ENCODE assay signal across 13 mouse cellular contexts in genomic region chr8:103408411-103408810, GRCm38 (mm10).
DNase-seq lines count a peak whose midpoint lies in the region; ATAC-seq lines count a peak whose summit lies in the region.
"Had no signal": no experiment of that assay in that cellular context is flagged by ENCODE, and none has a peak within 500 bp of the region (broad histone marks: within the 10 kb centered on the region; RNA-seq: fewer than 3 reads in every experiment).

No protein-coding gene starts in this region.

- peak overlapping the region; percentile 58; the same call in 1 of the 2 replicates for H3K27ac ChIP-seq in forebrain, embryonic 10.5 days
- H3K27ac ChIP-seq in forebrain, embryonic 13.5 days, result no peak overlapping the region
- H3K27ac ChIP-seq in kidney, embryonic 15.5 days, result peak overlapping the region; percentile 66
- H3K27ac ChIP-seq in intestine, embryonic 15.5 days, result peak overlapping the region; percentile 2
- H3K27ac ChIP-seq: midbrain, embryonic 10.5 days had no signal

- H3K4me2 ChIP-seq in forebrain, embryonic 13.5 days, result no peak overlapping the region
- H3K4me2 ChIP-seq in kidney, embryonic 15.5 days, result no peak overlapping the region
- no peak overlapping the region for H3K4me2 ChIP-seq in intestine, embryonic 15.5 days (replicated peaks)

- no peak overlapping the region for H3K4me3 ChIP-seq in forebrain, embryonic 10.5 days
- no peak overlapping the region for H3K4me3 ChIP-seq in forebrain, embryonic 13.5 days
- no peak overlapping the region for H3K4me3 ChIP-seq in kidney, embryonic 15.5 days (replicated peaks)
- H3K4me3 ChIP-seq in intestine, embryonic 15.5 days (replicated peaks), result no peak overlapping the region
- H3K4me3 ChIP-seq: midbrain, embryonic 10.5 days had no signal

- no peak for DNase-seq in forebrain, embryonic 10.5 days (ENCODE audit: extremely low spot score, low spot score)
- DNase-seq in kidney, adult 9 months, result no peak
- peak; percentile 67 for DNase-seq in embryo, embryonic 10 days (ENCODE audit: low spot score)
- no peak for DNase-seq in right cerebral cortex, postnatal 10 days (ENCODE audit: low spot score in 2 of 2)
- DNase-seq: adrenal gland, adult 8-10 months; cerebellum, postnatal 10 days; left cerebral cortex, postnatal 4 days; liver, postnatal 0 days had no signal

- H3K9me3 ChIP-seq in forebrain, embryonic 10.5 days, result no peaks in the 10 kb centered on the region
- H3K9me3 ChIP-seq in forebrain, embryonic 13.5 days (replicated peaks), result no peaks in the 10 kb centered on the region
- H3K9me3 ChIP-seq in kidney, embryonic 15.5 days (replicated peaks), result no peaks in the 10 kb centered on the region
- H3K9me3 ChIP-seq in intestine, embryonic 15.5 days, result no peaks in the 10 kb centered on the region
- H3K9me3 ChIP-seq: midbrain, embryonic 10.5 days had no signal

- H3K27me3 ChIP-seq in forebrain, embryonic 10.5 days (ENCODE audit: poor library complexity, severe bottlenecking), result no peaks in the 10 kb centered on the region
- H3K27me3 ChIP-seq in forebrain, embryonic 13.5 days, result no peaks in the 10 kb centered on the region
- H3K27me3 ChIP-seq in kidney, embryonic 15.5 days, result no peaks in the 10 kb centered on the region
- H3K27me3 ChIP-seq in intestine, embryonic 15.5 days (replicated peaks), result no peaks in the 10 kb centered on the region

- H3K9ac ChIP-seq in forebrain, embryonic 13.5 days, result no peak overlapping the region
- H3K9ac ChIP-seq in kidney, embryonic 15.5 days, result no peak overlapping the region
- H3K9ac ChIP-seq in intestine, embryonic 15.5 days, result no peak overlapping the region
- H3K9ac ChIP-seq: liver, postnatal 0 days had no signal

- 72% methylated on average over 3 of the region's 3 CpGs for WGBS in forebrain, embryonic 10.5 days
- 88% methylated on average over 3 of the region's 3 CpGs for WGBS in forebrain, embryonic 13.5 days
- WGBS in kidney, embryonic 15.5 days, result 62% methylated on average over 3 of the region's 3 CpGs
- 46% methylated on average over 3 of the region's 3 CpGs for WGBS in intestine, embryonic 15.5 days

- no peak for ATAC-seq in forebrain, embryonic 13.5 days
- ATAC-seq in kidney, embryonic 15.5 days (replicated peaks; ENCODE audit: low FRiP score), result no peak
- no peak for ATAC-seq in intestine, embryonic 15.5 days
- no peak for ATAC-seq in monocyte, adult 5-6 weeks (replicated peaks; ENCODE audit: insufficient number of reproducible peaks, low FRiP score, low TSS enrichment, poor library complexity, severe bottlenecking)
- ATAC-seq: liver, postnatal 0 days had no signal

- no peaks in the 10 kb centered on the region for H3K36me3 ChIP-seq in forebrain, embryonic 10.5 days (replicated peaks)
- no peaks in the 10 kb centered on the region for H3K36me3 ChIP-seq in forebrain, embryonic 13.5 days (ENCODE audit: poor library complexity, severe bottlenecking)
- no peaks in the 10 kb centered on the region for H3K36me3 ChIP-seq in kidney, embryonic 15.5 days
- no peaks in the 10 kb centered on the region for H3K36me3 ChIP-seq in intestine, embryonic 15.5 days
- H3K36me3 ChIP-seq: midbrain, embryonic 10.5 days had no signal

- no peaks in the 10 kb centered on the region; the same call in 1 of the 2 replicates for H3K4me1 ChIP-seq in forebrain, embryonic 10.5 days
- H3K4me1 ChIP-seq in forebrain, embryonic 13.5 days, result no peaks in the 10 kb centered on the region
- H3K4me1 ChIP-seq in kidney, embryonic 15.5 days, result peaks cover 35% of the 10 kb centered on the region
- H3K4me1 ChIP-seq in intestine, embryonic 15.5 days (replicated peaks), result 0 out of 2 replicates have a peak, but pooled peaks cover 3% of the 10 kb centered on the region
- H3K4me1 ChIP-seq: midbrain, embryonic 10.5 days had no signal
